13 mouse cellular contexts compared by ENCODE assay signal in the genomic region with DNA sequence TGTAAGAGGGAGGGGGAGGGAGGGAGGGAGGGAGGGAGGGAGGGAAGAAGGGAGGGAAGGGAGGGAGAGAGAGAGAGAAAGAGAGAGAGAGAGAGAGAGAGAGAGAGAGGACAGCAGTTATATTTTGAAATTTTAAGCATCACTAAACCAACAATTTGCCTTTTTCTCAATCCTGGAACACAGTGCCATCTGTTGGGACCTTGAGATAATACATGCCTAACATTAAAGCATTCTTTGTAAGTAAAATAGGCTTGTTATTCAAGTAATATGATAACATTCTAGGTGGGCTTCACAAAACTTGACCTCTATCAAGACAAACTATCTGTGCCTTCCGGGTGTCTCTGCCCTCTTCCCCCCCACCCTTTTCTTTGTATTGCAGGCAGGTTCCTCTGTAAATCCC. TPM values are rescaled to one million over a fixed set of nuclear protein-coding genes. Genes with fewer than 3 reads are reported as not detected.
DNase-seq lines count a peak whose midpoint lies in the region; ATAC-seq and TF ChIP-seq lines count a peak whose summit lies in the region.
"Had no signal": no experiment of that assay in that cellular context is flagged by ENCODE, and none has a peak within 500 bp of the region (broad histone marks: within the 10 kb centered on the region; RNA-seq: fewer than 3 reads in every experiment).

No protein-coding gene starts in this region.

- 19% methylated on average over 1 of the region's 1 CpGs for WGBS in heart, postnatal 0 days
- WGBS in midbrain, embryonic 11.5 days: 38% methylated on average over 1 of the region's 1 CpGs
- WGBS in midbrain, embryonic 16.5 days: 44% methylated on average over 1 of the region's 1 CpGs
- 21% methylated on average over 1 of the region's 1 CpGs for WGBS in stomach, postnatal 0 days

- H3K4me1 ChIP-seq in heart, postnatal 0 days (ENCODE audit: control insufficient read depth, insufficient read depth): peaks cover 8% of the 10 kb centered on the region
- H3K4me1 ChIP-seq in midbrain, embryonic 11.5 days (ENCODE audit: control insufficient read depth, insufficient read depth, low read length): no peaks in the 10 kb centered on the region
- H3K4me1 ChIP-seq in midbrain, embryonic 16.5 days (ENCODE audit: control insufficient read depth, insufficient read depth, low read length): no peaks in the 10 kb centered on the region
- H3K4me1 ChIP-seq in stomach, postnatal 0 days (replicated peaks; ENCODE audit: control insufficient read depth, insufficient read depth): no peaks in the 10 kb centered on the region
- H3K4me1 ChIP-seq: midbrain, embryonic 12.5 days had no signal

- no peak overlapping the region for H3K4me3 ChIP-seq in heart, postnatal 0 days (ENCODE audit: low read depth, low read length)
- no peak overlapping the region for H3K4me3 ChIP-seq in midbrain, embryonic 11.5 days (ENCODE audit: low read depth, low read length)
- no peak overlapping the region for H3K4me3 ChIP-seq in midbrain, embryonic 16.5 days (ENCODE audit: low read depth, low read length)
- H3K4me3 ChIP-seq in stomach, postnatal 0 days (ENCODE audit: low read depth, low read length): no peak overlapping the region
- H3K4me3 ChIP-seq: embryonic facial prominence, embryonic 13.5 days; kidney, embryonic 15.5 days; midbrain, embryonic 12.5 days had no signal

- ATAC-seq in heart, postnatal 0 days (ENCODE audit: insufficient read depth, low read depth): no peak
- ATAC-seq in midbrain, embryonic 11.5 days (ENCODE audit: low FRiP score): no peak; the same call in 1 of the 2 replicates
- no peak for ATAC-seq in midbrain, embryonic 16.5 days
- ATAC-seq in stomach, postnatal 0 days (ENCODE audit: low FRiP score, low TSS enrichment): no peak

- H3K27ac ChIP-seq in heart, postnatal 0 days (ENCODE audit: low read depth): no peak overlapping the region
- H3K27ac ChIP-seq in midbrain, embryonic 11.5 days (ENCODE audit: low read depth, low read length): no peak overlapping the region
- no peak overlapping the region for H3K27ac ChIP-seq in midbrain, embryonic 16.5 days (ENCODE audit: low read length)
- H3K27ac ChIP-seq in stomach, postnatal 0 days (replicated peaks): no peak overlapping the region
- H3K27ac ChIP-seq: embryonic facial prominence, embryonic 13.5 days; kidney, embryonic 15.5 days; midbrain, embryonic 12.5 days had no signal

- no peaks in the 10 kb centered on the region for H3K27me3 ChIP-seq in heart, postnatal 0 days (ENCODE audit: control insufficient read depth, insufficient read depth, low read length)
- H3K27me3 ChIP-seq in midbrain, embryonic 11.5 days (ENCODE audit: control insufficient read depth, insufficient read depth, low read length): no peaks in the 10 kb centered on the region
- no peaks in the 10 kb centered on the region for H3K27me3 ChIP-seq in midbrain, embryonic 16.5 days (ENCODE audit: control insufficient read depth, insufficient read depth, low read depth, low read length)
- no peaks in the 10 kb centered on the region for H3K27me3 ChIP-seq in stomach, postnatal 0 days (ENCODE audit: control insufficient read depth, insufficient read depth, low read length)
- H3K27me3 ChIP-seq: embryonic facial prominence, embryonic 13.5 days; kidney, embryonic 15.5 days; midbrain, embryonic 12.5 days had no signal

- H3K4me2 ChIP-seq in heart, postnatal 0 days (ENCODE audit: low read depth, low read length): no peak overlapping the region
- H3K4me2 ChIP-seq in midbrain, embryonic 11.5 days: no peak overlapping the region
- no peak overlapping the region for H3K4me2 ChIP-seq in midbrain, embryonic 16.5 days (ENCODE audit: low read length)
- H3K4me2 ChIP-seq in stomach, postnatal 0 days (replicated peaks; ENCODE audit: low read depth): no peak overlapping the region
- H3K4me2 ChIP-seq: embryonic facial prominence, embryonic 13.5 days; kidney, embryonic 15.5 days; midbrain, embryonic 12.5 days had no signal

- peak; percentile 43 for TF ChIP-seq CTCF in heart, postnatal 0 days (IDR thresholded peaks at IDR 0.05; ENCODE audit: low read depth)
- TF ChIP-seq CTCF in brain, embryonic 14.5 days (IDR thresholded peaks at IDR 0.05; ENCODE audit: borderline replicate concordance, extremely low read depth, insufficient read depth, insufficient read length): no peak
- peak; percentile 74 for TF ChIP-seq CTCF in stomach, postnatal 0 days (IDR thresholded peaks at IDR 0.05; ENCODE audit: low read depth)

- no peak for DNase-seq in heart, postnatal 0 days (ENCODE audit: low spot score)
- no peak for DNase-seq in heart, postnatal 4 days
- DNase-seq in midbrain, embryonic 11.5 days (ENCODE audit: low spot score, missing footprints): peak; percentile 88
- peak; percentile 74 for DNase-seq in brain, embryonic 14.5 days (ENCODE audit: low read depth)
- no peak for DNase-seq in stomach, postnatal 0 days (ENCODE audit: low spot score)
- no peak for DNase-seq in kidney, adult 11 months
- DNase-seq: heart, adult 18-20 months; left cerebral cortex, postnatal 4 days had no signal

- no peaks in the 10 kb centered on the region for H3K36me3 ChIP-seq in heart, postnatal 0 days (replicated peaks; ENCODE audit: control insufficient read depth, insufficient read depth, low read length)
- no peaks in the 10 kb centered on the region for H3K36me3 ChIP-seq in midbrain, embryonic 11.5 days (ENCODE audit: control insufficient read depth, insufficient read depth, low read length)
- H3K36me3 ChIP-seq in midbrain, embryonic 16.5 days (ENCODE audit: control insufficient read depth, insufficient read depth, low read length): no peaks in the 10 kb centered on the region
- no peaks in the 10 kb centered on the region for H3K36me3 ChIP-seq in stomach, postnatal 0 days (ENCODE audit: control insufficient read depth, insufficient read depth, low read length)
- H3K36me3 ChIP-seq: embryonic facial prominence, embryonic 13.5 days; kidney, embryonic 15.5 days; midbrain, embryonic 12.5 days had no signal

- no peak for TF ChIP-seq EP300 in heart, postnatal 0 days (IDR thresholded peaks at IDR 0.05; ENCODE audit: low read depth)
- no peak for TF ChIP-seq EP300 in stomach, postnatal 0 days (optimal IDR thresholded peaks at IDR 0.05)

- H3K9me3 ChIP-seq in heart, postnatal 0 days (replicated peaks; ENCODE audit: control insufficient read depth, low read length): no peaks in the 10 kb centered on the region
- no peaks in the 10 kb centered on the region for H3K9me3 ChIP-seq in midbrain, embryonic 11.5 days (ENCODE audit: control insufficient read depth, low read length)
- H3K9me3 ChIP-seq in midbrain, embryonic 16.5 days (replicated peaks; ENCODE audit: control insufficient read depth, low read length, poor library complexity, severe bottlenecking): no peaks in the 10 kb centered on the region
- H3K9me3 ChIP-seq in stomach, postnatal 0 days (ENCODE audit: control insufficient read depth, low read length): no peaks in the 10 kb centered on the region
- H3K9me3 ChIP-seq: embryonic facial prominence, embryonic 13.5 days; kidney, embryonic 15.5 days; midbrain, embryonic 12.5 days had no signal

- H3K9ac ChIP-seq in heart, postnatal 0 days (replicated peaks; ENCODE audit: low read depth, low read length): no peak overlapping the region
- no peak overlapping the region for H3K9ac ChIP-seq in midbrain, embryonic 11.5 days (ENCODE audit: low read length)
- no peak overlapping the region for H3K9ac ChIP-seq in midbrain, embryonic 16.5 days (ENCODE audit: low read depth, low read length)
- H3K9ac ChIP-seq in stomach, postnatal 0 days (ENCODE audit: low read length): no peak overlapping the region
- H3K9ac ChIP-seq: embryonic facial prominence, embryonic 13.5 days; kidney, embryonic 15.5 days; midbrain, embryonic 12.5 days had no signal

- TF ChIP-seq POLR2A in brain, embryonic 14.5 days (IDR thresholded peaks at IDR 0.05; ENCODE audit: borderline replicate concordance, extremely low read depth, insufficient read depth, insufficient read length, poor library complexity, severe bottlenecking): no peak

RNA-seq across cellular contexts. Expression of a gene that starts 34.0 kb away (rescaled TPM):
- 87.9 and 114 TPM in 2 replicates for total RNA-seq in heart, postnatal 0 days (2014; rRNA removed; ENCODE audit: low replicate concordance)
- polyA plus RNA-seq in heart, postnatal 0 days (2015; fragmentation: Nextera tagmentation; extraction: Ambion mirVana): 93.8 and 107 TPM in 2 replicates
- total RNA-seq in heart, postnatal 4 days (2021): 100 to 1,000 TPM; 159 to 165 TPM
- 0.63 TPM in 1 of 2 replicates, not detected in the other for polyA plus RNA-seq in midbrain, embryonic 11.5 days (2014; fragmentation: Nextera tagmentation; extraction: Ambion mirVana)
- polyA plus RNA-seq in midbrain, embryonic 16.5 days (2015; fragmentation: Nextera tagmentation; extraction: Ambion mirVana): 0.97 and 1.8 TPM in 2 replicates
- 1.4 and 1.8 TPM in 2 replicates for polyA plus RNA-seq in brain, embryonic 14.5 days (2012; rRNA removed)
- polyA plus RNA-seq in stomach, postnatal 0 days (2015; fragmentation: Nextera tagmentation; extraction: Ambion mirVana): 0.32 and 0.73 TPM in 2 replicates
- polyA plus RNA-seq: thymus, postnatal 0 days had no signal

Comparison
In these comparisons a context has a peak if more than half of its experiments do, and no peak if none do; other contexts are left out.
1. DNase-seq: peak in midbrain, embryonic 11.5 days (single experiment) and brain, embryonic 14.5 days (single experiment); none in heart, postnatal 0 days (single experiment), heart, postnatal 4 days (single experiment), stomach, postnatal 0 days (single experiment) and kidney, adult 11 months (single experiment).
2. RNA of a gene that starts 34.0 kb away (polyA plus RNA-seq): 93.8 to 107 TPM in heart, postnatal 0 days; 0.97 to 1.8 TPM in midbrain, embryonic 16.5 days, 1.4 to 1.8 TPM in brain, embryonic 14.5 days, 0.63 TPM in midbrain, embryonic 11.5 days and 0.32 to 0.73 TPM in stomach, postnatal 0 days; every median in the first group is over 10 times any median in the second.